Mouse (Mus musculus) central nervous system, embryonic 11.5 days (tissue): Measurements from ENCODE around the gene Ndufs5. TPM values are rescaled to one million over a fixed set of nuclear protein-coding genes. Genes with fewer than 3 reads are reported as not detected.

Experiments used
- polyA plus RNA-seq: library from polyadenylated mRNA; depleted of rRNA; stranded (reverse); fragments of >200 nt; gene quantifications from 2 replicates; pipeline ENCODE4 v1.2.3, GENCODE M21; 2012; rRNA removed

The Ndufs5 gene
- 262 and 569 TPM in 2 replicates for polyA plus RNA-seq

DNA sequence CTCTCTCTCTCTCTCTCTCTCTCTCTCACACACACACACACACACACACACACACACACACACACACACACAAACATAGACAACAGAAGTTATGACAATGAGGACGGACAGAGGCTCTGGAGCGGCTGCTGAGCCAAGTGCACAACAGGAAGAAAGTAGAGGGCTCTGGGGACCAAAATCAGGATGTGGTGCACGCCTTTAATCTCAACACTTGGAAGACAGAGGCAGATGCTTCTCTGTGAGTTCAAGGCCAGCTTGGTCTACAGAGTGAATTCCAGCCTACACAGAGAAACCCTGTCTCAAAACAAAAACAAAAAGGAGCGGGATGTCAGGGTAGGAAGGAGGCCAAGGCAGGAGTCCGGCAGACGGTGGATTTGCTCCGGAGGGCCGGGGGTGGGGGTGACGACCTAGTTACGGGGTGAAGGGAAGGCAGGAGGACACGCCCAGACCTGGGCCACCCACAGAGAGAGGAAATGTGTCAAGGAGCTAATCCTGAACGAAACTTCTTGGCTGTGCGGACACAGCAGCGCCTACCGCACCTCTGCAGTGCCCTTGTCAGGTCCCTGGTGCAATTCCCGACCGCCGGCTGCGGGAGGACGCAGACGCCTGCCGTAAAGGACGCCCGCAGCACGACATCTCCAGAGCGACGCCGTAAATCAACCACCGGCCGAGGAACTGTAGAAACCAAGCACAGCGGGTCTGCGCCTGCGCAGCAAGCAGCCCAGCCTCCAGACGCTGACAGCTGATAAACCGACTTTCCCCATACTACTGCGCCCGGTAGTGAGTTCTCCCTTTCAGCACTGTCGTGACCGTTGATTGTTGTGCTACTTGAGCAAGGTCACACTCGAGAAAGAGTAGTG is at the start of gene Ndufs5:
TSS of gene Ndufs5 (minus strand) at position 629 of the 860 bp plus-strand sequence.

DNA sequence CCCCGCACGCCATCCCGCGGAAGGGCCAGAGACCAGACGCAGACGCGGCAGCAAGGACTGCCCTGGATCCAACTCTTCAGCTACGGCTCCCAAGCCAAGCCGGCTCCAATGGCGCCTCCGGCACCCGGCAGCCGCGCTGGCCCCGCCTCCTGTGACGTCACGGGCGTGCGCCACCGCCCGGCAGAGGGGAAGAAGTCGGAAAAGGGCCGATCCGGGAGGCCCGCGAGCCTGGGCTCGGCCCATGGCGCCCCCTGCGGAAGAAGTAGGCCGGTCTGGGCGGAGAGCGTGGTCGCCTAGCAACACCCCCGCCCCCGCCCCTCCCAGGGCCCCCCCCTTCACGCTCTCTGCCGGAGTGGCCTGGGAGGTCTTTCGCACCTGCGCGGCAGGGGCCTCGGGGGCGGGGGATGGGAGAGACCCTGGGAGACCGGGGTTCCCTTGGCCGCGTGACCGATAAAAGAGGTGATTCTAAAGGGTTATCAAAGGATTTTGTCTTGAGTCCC is 32.2 kb upstream of the Ndufs5 start, which contains the start of gene Akirin1:
TSS of gene Akirin1 (minus strand) at position 194 of the 500 bp plus-strand sequence.

DNA sequence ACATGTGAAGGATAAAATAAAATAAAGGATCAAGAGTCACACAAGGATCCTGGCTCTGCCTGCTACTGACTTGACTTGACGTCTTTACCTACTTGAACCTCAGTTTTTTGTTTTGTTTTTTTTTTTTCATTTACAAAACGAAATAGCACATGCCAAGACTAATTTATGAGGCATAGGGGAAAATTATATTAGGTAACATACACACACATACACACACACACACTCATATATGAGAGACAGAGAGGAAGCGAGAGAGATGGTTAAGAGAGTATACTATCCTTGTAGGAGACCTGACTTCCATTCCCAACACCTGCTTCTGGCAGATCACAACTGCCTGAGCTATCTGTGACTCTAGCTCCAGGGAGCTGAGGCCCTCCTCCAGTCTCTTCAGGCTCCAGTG is 33.7 kb downstream of the Ndufs5 start, which contains the start of gene Macf1:
TSS of gene Macf1 (minus strand) at position 101 of the 400 bp plus-strand sequence.

Other genes with a start within 250 kb of the Ndufs5 start
- gene Macf1, start 33.8 kb downstream of the Ndufs5 start, polyA plus RNA-seq = 114 and 124 TPM in 2 replicates
- 53.2 and 55.6 TPM in 2 replicates for gene Akirin1, start 32.1 kb upstream of the Ndufs5 start, polyA plus RNA-seq
- 1.0 and 1.2 TPM in 2 replicates for gene Rhbdl2, start 69.7 kb upstream of the Ndufs5 start, polyA plus RNA-seq
- gene 4933427I04Rik, start 141.5 kb upstream of the Ndufs5 start, polyA plus RNA-seq = not detected in 2 replicates
- gene Mycbp, start 186.6 kb upstream of the Ndufs5 start, polyA plus RNA-seq = 19.2 and 25.1 TPM in 2 replicates
- 44.7 and 54.1 TPM in 2 replicates for gene Rragc, start 199.2 kb upstream of the Ndufs5 start, polyA plus RNA-seq
- 0.12 TPM in 1 of 2 replicates, not detected in the other for gene 4930535I16Rik, start 199.8 kb upstream of the Ndufs5 start, polyA plus RNA-seq